Mouse (Mus musculus): ENCODE measurements around the gene Mical3.

DNA sequence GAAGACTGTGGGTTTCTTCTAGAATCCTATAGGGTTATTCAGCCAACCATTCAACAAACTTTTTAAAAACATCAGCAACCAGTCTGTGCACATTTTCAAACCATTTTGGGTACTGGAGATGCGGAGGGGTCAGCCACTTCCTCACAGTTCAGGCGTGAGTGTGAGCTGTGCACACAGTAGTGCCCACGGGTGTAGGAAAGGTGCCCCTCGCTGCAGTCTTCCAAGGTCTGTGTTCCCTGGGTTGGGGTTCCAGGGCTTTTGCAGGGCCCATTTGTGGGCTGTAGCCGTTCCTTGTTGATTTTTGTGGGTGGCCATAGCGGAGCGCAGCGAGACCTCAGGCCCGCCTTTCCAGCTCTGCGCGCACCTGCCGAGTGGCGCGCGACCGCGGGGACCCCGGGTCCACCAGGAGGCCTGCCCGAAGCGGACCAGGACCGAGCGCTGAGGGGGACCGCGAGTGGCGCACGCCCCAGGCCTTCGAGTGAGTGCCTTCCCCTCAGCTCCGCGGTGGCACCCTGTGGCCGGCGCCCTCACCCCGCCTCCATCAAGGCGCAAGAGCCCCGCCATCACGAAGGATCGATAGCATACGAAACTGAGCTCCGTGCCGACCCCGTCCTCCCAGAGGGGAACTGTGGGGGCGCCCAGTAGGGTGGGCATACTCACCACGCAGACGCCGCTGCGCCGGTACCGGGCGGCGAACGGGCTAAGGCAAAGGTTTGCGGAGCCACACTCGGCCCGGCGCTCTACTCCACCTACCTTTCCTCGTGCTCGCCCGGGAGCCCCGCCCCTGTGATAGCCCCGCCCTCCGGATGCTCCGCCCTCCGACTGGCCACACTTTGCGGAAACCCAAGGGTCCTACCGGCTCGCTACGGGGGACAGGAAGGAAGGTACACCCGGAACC is 214.5 kb downstream of the Mical3 start, which contains the start of gene Bid:
- no peak for TF ChIP-seq CTCF (IDR thresholded peaks at IDR 0.05)
- TF ChIP-seq POLR2A (IDR thresholded peaks at IDR 0.05; ENCODE audit: insufficient read depth, low read depth, low read length) = 0 out of 2 replicates have a peak, but pooled peaks have one; percentile 34
- no peak for TF ChIP-seq EP300 (IDR thresholded peaks at IDR 0.05; ENCODE audit: insufficient read depth, low read depth, low read length)
